Mouse (Mus musculus) hindbrain, embryonic 14.5 days (tissue): ENCODE measurements around the gene Chic2. TPM values are rescaled to one million over a fixed set of nuclear protein-coding genes. Genes with fewer than 3 reads are reported as not detected.

ENCODE experiments used
- ATAC-seq: fragments of 200-750 bp; cut with Nextera tagmentation; 2 replicates; pipeline ENCODE4 v1.8.0; 2017; ENCODE audit warnings: moderate number of reproducible peaks, mild to moderate bottlenecking, moderate TSS enrichment, moderate library complexity; ENCODE audit not compliant: low FRiP score
- DNase-seq: peaks from one replicate; pipeline ENCODE4 v3.0.0-alpha.2; 2015; ENCODE audit warnings: low spot score
- H3K27ac ChIP-seq: fragments of 300-500 bp; sonication (generic); 2 replicates; pipeline ENCODE4 v1.5.1; 2014; ENCODE audit warnings: mild to moderate bottlenecking, moderate library complexity
- H3K27me3 ChIP-seq: fragments of 300-500 bp; sonication (generic); 2 replicates; pipeline ENCODE4 v1.6.1; 2014; ENCODE audit warnings: mild to moderate bottlenecking, low read length, mixed read lengths; ENCODE audit not compliant: control insufficient read depth, insufficient read depth
- H3K36me3 ChIP-seq: fragments of 300-500 bp; sonication (generic); replicated peaks from 2 replicates; pipeline ENCODE4 v1.6.1; 2014; ENCODE audit not compliant: control insufficient read depth, insufficient read depth
- H3K4me1 ChIP-seq: fragments of 300-500 bp; sonication (generic); replicated peaks from 2 replicates; pipeline ENCODE4 v1.6.1; 2014; ENCODE audit warnings: antibody characterized with exemption, low read length, mixed read lengths; ENCODE audit not compliant: control insufficient read depth, insufficient read depth
- H3K4me2 ChIP-seq: fragments of 300-500 bp; sonication (generic); replicated peaks from 2 replicates; pipeline ENCODE4 v1.6.1; 2014; ENCODE audit warnings: mild to moderate bottlenecking, moderate library complexity
- H3K4me3 ChIP-seq: fragments of 300-500 bp; sonication (generic); replicated peaks from 2 replicates; pipeline ENCODE4 v1.5.1; 2014; ENCODE audit warnings: mild to moderate bottlenecking, low read length
- H3K9ac ChIP-seq: fragments of 300-500 bp; sonication (generic); 2 replicates; pipeline ENCODE4 v1.6.1; 2014
- H3K9me3 ChIP-seq: fragments of 300-500 bp; sonication (generic); 2 replicates; pipeline ENCODE4 v1.6.1; 2016; ENCODE audit warnings: low read length; ENCODE audit not compliant: control insufficient read depth
- WGBS: fragments of 180-500 bp; shearing (Covaris S2); extraction: QIAGEN DNeasy Blood & Tissue Kit; methylation state at CpG from one replicate; pipeline ENCODE4 v1.1.7; 2014; 5-methylcytosine and 5-hydroxymethylcytosine counted together
- polyA plus RNA-seq: library from polyadenylated mRNA; unstranded; fragments of >200 nt; fragmentation: Nextera tagmentation; extraction: Ambion mirVana; gene quantifications from 2 replicates; pipeline ENCODE4 v1.2.1, GENCODE M21; 2014

Chic2 gene
- polyA plus RNA-seq, 1 experiment from 2014 or later = 47.4 TPM

DNA sequence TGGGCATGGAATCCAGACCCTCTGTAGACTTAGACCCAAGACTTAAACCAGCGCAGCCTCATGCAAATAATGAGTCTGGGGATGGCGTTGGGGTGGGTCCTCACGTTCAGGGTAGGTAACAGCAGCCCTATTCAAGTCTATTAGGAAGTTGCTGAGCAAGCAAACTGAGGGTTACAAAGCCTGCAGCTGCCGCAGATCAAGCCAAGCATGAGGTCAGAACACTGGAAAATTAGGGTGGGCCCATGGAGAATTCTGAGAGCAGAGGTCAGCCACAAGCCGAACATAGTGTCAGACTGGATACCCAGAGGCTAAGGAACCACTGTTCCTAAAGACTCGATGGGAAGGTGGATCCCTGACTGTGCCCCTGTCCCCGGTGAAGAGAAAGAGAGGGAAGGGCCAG is 73.2 kb downstream of the Chic2 start:
- Histone ChIP-seq H3K4me2 (no peak overlapping the region), H3K4me1 (peaks cover 6% of the 10 kb centered on the region), H3K9me3 (no peaks in the 10 kb centered on the region), H3K9ac (no peak overlapping the region), H3K4me3 (no peak overlapping the region), H3K36me3 (no peaks in the 10 kb centered on the region), H3K27me3 (peaks cover 42% of the 10 kb centered on the region), H3K27ac (no peak overlapping the region)
- no peak for ATAC-seq
- WGBS = 51% methylated on average over 7 of the region's 7 CpGs
- no peak for DNase-seq

GRCm38 (mm10) chr5:74969341-74969740 is 75.2 kb downstream of the Chic2 start:
- DNase-seq (no peak), ATAC-seq (no peak)
- Histone ChIP-seq H3K27me3 (peaks cover 28% of the 10 kb centered on the region), H3K27ac (no peak overlapping the region), H3K4me2 (no peak overlapping the region), H3K4me3 (no peak overlapping the region), H3K4me1 (peaks cover 7% of the 10 kb centered on the region), H3K9ac (no peak overlapping the region), H3K36me3 (no peaks in the 10 kb centered on the region), H3K9me3 (no peaks in the 10 kb centered on the region)
- 89% methylated on average over 6 of the region's 6 CpGs for WGBS

DNA sequence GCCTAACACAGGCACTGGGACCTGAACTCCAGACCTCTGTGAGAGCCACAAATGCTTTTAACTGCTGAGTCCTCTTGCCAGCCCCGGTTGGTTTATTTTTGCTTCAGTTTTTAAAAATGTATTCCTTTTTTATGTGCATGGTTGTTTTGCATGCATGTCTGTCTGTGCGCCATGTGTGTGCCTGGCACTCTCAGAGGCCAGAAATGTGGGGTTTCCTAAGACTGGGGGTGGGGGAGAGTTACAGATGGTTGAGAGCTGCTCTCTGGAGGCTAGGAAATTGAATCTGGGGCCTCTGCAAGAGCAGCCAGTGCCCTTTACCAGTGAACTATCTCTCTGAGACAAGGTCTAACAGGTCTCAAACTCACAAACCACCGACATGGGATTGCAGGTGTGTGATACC is 76.7 kb downstream of the Chic2 start:
- Histone ChIP-seq H3K4me3 (no peak overlapping the region), H3K4me1 (peaks cover 7% of the 10 kb centered on the region), H3K27me3 (peaks cover 25% of the 10 kb centered on the region), H3K27ac (no peak overlapping the region), H3K36me3 (no peaks in the 10 kb centered on the region), H3K9ac (no peak overlapping the region), H3K4me2 (no peak overlapping the region), H3K9me3 (no peaks in the 10 kb centered on the region)
- DNase-seq (no peak), ATAC-seq (no peak)
- WGBS = 87% methylated on average over 3 of the region's 3 CpGs

DNA sequence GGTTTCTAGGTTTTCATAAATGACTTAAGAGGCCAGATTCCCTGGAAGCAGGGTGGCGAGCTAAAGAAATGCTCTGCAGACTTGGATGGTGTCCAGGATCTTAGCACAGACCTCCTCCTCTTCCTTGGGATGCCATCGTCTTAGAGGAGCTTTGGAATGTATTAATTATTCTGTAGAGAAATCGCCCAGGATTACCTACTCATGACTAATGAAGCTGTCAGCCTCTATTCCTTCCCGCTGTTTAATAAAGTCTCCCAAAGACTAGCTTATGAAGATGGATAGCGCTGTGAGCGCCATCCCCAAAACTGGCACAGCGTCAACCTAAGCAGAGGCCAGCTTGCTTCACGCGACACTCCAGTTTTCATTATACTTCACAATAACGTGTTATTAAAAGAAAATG is 77.7 kb downstream of the Chic2 start:
- H3K9ac ChIP-seq = no peak overlapping the region
- no peaks in the 10 kb centered on the region for H3K9me3 ChIP-seq
- H3K36me3 ChIP-seq = no peaks in the 10 kb centered on the region
- no peak overlapping the region for H3K27ac ChIP-seq
- ATAC-seq = peak; percentile 43; the same call in 1 of the 2 replicates
- DNase-seq = peak; percentile 55
- H3K27me3 ChIP-seq = peaks cover 23% of the 10 kb centered on the region
- H3K4me2 ChIP-seq = no peak overlapping the region
- H3K4me3 ChIP-seq = no peak overlapping the region
- peaks cover 7% of the 10 kb centered on the region for H3K4me1 ChIP-seq
- 43% methylated on average over 10 of the region's 10 CpGs for WGBS

- Histone ChIP-seq H3K9ac (no peak overlapping the region), H3K4me2 (no peak overlapping the region), H3K27me3 (peaks cover 28% of the 10 kb centered on the region), H3K27ac (no peak overlapping the region), H3K4me3 (no peak overlapping the region), H3K4me1 (peaks cover 7% of the 10 kb centered on the region), H3K9me3 (no peaks in the 10 kb centered on the region), H3K36me3 (no peaks in the 10 kb centered on the region)
- ATAC-seq (no peak), DNase-seq (no peak)
- 75% methylated on average over 5 of the region's 5 CpGs for WGBS
These were observed 81.8 kb downstream of the Chic2 start for GRCm38 (mm10) chr5:74962771-74963170.

- H3K27ac ChIP-seq = no peak overlapping the region
- no peak overlapping the region for H3K4me3 ChIP-seq
- no peaks in the 10 kb centered on the region for H3K9me3 ChIP-seq
- no peaks in the 10 kb centered on the region for H3K36me3 ChIP-seq
- H3K27me3 ChIP-seq = peaks cover 24% of the 10 kb centered on the region
- no peak overlapping the region for H3K9ac ChIP-seq
- peak; percentile 84 for DNase-seq
- H3K4me1 ChIP-seq = no peaks in the 10 kb centered on the region
- no peak for ATAC-seq
- WGBS = 23% methylated on average over 14 of the region's 14 CpGs
- H3K4me2 ChIP-seq = no peak overlapping the region
These were observed 83.6 kb downstream of the Chic2 start for GRCm38 (mm10) chr5:74960840-74961543.

GRCm38 (mm10) chr5:74960306-74960705 is 84.3 kb downstream of the Chic2 start:
- ATAC-seq = no peak
- DNase-seq = no peak
- Histone ChIP-seq H3K9me3 (no peaks in the 10 kb centered on the region), H3K9ac (no peak overlapping the region), H3K4me3 (no peak overlapping the region), H3K27ac (no peak overlapping the region), H3K4me1 (no peaks in the 10 kb centered on the region), H3K36me3 (no peaks in the 10 kb centered on the region), H3K4me2 (no peak overlapping the region), H3K27me3 (peaks cover 26% of the 10 kb centered on the region)
- 53% methylated on average over 9 of the region's 9 CpGs for WGBS

DNA sequence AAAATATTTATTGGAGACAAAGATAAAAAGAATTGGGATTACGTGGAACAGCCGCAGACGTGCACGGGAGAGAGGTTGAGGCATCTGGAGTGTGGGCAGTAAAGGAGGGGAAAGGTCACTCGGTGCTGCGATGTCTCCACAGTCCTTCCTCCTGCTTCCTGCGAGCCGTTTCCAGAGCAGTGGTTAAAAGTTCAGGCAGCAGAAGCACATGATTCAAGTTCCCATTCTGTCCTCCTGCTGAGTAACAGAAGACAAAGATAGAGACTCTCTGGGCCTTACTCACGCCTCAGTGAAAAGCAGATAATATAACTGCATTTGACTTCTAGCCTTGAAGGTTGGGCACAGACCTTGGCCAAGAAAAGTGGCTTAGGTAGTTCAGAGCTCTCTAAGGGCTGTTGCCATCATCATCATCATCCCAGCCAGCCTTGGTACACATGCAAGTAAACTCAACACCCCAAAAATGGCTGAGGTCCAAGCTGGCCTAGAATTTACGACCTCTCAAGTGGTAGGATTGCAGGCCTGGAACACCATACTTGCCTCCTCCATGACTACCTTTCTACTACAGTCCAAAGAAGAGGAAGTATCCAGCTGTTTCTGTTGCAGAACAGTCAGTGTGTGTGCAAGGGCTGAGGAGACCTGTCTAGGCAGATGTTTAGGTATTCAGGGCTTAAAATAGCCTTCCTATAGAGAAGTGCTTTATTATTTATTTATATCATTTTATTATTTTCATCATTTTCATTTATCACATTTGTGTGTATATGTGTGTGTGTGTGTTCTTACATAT is 87.1 kb downstream of the Chic2 start:
- H3K27me3 ChIP-seq = peaks cover 13% of the 10 kb centered on the region
- ATAC-seq = no peak
- no peaks in the 10 kb centered on the region for H3K4me1 ChIP-seq
- H3K9me3 ChIP-seq = no peaks in the 10 kb centered on the region
- 67% methylated on average over 10 of the region's 10 CpGs for WGBS
- no peaks in the 10 kb centered on the region for H3K36me3 ChIP-seq
- no peak overlapping the region for H3K27ac ChIP-seq
- no peak overlapping the region for H3K4me3 ChIP-seq
- DNase-seq = no peak
- H3K9ac ChIP-seq = no peak overlapping the region
- H3K4me2 ChIP-seq = no peak overlapping the region

DNA sequence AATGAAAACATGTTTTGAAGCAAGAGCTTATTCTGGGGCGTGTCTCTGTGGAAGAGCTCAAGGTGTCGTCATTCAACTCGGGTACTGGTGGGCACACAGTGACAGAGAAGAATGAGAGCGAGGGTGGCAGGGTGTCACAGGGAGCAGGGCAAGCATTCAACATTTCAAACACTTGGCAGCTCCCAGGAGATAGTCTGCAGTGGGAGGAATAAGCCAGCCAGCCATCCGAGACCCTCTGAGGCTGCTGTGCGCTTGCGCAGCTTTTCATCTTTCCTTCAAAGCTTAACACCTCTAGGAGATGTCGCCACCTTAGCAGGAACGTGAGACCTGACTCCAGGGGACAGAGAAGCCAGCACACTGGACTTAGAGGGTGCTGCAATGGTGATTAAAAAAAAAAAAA is 88.2 kb downstream of the Chic2 start:
- 0 out of 2 replicates have a peak overlapping the region, but pooled peaks have one; percentile 4 for H3K4me2 ChIP-seq
- WGBS = 33% methylated on average over 9 of the region's 9 CpGs
- no peaks in the 10 kb centered on the region for H3K4me1 ChIP-seq
- no peaks in the 10 kb centered on the region for H3K9me3 ChIP-seq
- ATAC-seq (no peak), DNase-seq (no peak)
- no peaks in the 10 kb centered on the region for H3K36me3 ChIP-seq
- no peak overlapping the region for H3K9ac ChIP-seq
- H3K27ac ChIP-seq = no peak overlapping the region
- peaks cover 10% of the 10 kb centered on the region for H3K27me3 ChIP-seq
- no peak overlapping the region for H3K4me3 ChIP-seq
